Mouse (Mus musculus) forelimb bud, embryonic 11.5 days (tissue): ENCODE measurements around the gene Neurl3.
A peak's percentile ranks its signal among the peaks of the same experiment; 100 is the strongest.

ENCODE experiments used
- DNase-seq: peaks from one replicate; pipeline ENCODE4 v3.0.0-alpha.2; 2012; ENCODE audit warnings: low read depth, low spot score

Gene Neurl3

GRCm38 (mm10) chr1:36298107-36298506 is 23.6 kb upstream of the Neurl3 start:
- no peak for DNase-seq

- DNase-seq = no peak
These were observed 22.1 kb upstream of the Neurl3 start for GRCm38 (mm10) chr1:36296466-36297149.

GRCm38 (mm10) chr1:36294402-36294801 is 19.9 kb upstream of the Neurl3 start:
- DNase-seq = no peak

- no peak for DNase-seq
These were observed 19.0 kb upstream of the Neurl3 start for GRCm38 (mm10) chr1:36293470-36293869.

GRCm38 (mm10) chr1:36281849-36282248 is 7.4 kb upstream of the Neurl3 start:
- DNase-seq = no peak

- DNase-seq = no peak
These were observed 6.5 kb upstream of the Neurl3 start for GRCm38 (mm10) chr1:36280938-36281337.

GRCm38 (mm10) chr1:36279202-36279601 is 4.7 kb upstream of the Neurl3 start:
- peak; percentile 85 for DNase-seq

GRCm38 (mm10) chr1:36277267-36278060 is 3.0 kb upstream of the Neurl3 start:
- DNase-seq = peak; percentile 78

GRCm38 (mm10) chr1:36275635-36276389 is 1.3 kb upstream of the Neurl3 start:
- no peak for DNase-seq

- DNase-seq = no peak
These were observed 1.2 kb downstream of the Neurl3 start for GRCm38 (mm10) chr1:36273288-36273687.

- DNase-seq = no peak
These were observed 1.9 kb downstream of the Neurl3 start for GRCm38 (mm10) chr1:36272546-36272945.

- DNase-seq = no peak
These were observed 2.8 kb downstream of the Neurl3 start for GRCm38 (mm10) chr1:36271516-36272230.

- DNase-seq = no peak
These were observed 3.8 kb downstream of the Neurl3 start for GRCm38 (mm10) chr1:36270666-36271065.

GRCm38 (mm10) chr1:36269121-36269795 is 5.2 kb downstream of the Neurl3 start:
- no peak for DNase-seq

GRCm38 (mm10) chr1:36267595-36267994 is 6.9 kb downstream of the Neurl3 start:
- DNase-seq = no peak

- no peak for DNase-seq
These were observed 8.2 kb downstream of the Neurl3 start for GRCm38 (mm10) chr1:36266293-36266692.

- DNase-seq = no peak
These were observed 10.5 kb downstream of the Neurl3 start for GRCm38 (mm10) chr1:36263833-36264488.

- DNase-seq = no peak
These were observed 12.6 kb downstream of the Neurl3 start for GRCm38 (mm10) chr1:36261708-36262504.

GRCm38 (mm10) chr1:36260418-36260817 is 14.1 kb downstream of the Neurl3 start:
- DNase-seq = no peak

- DNase-seq = no peak
These were observed 15.2 kb downstream of the Neurl3 start for GRCm38 (mm10) chr1:36259281-36259680.
